Mouse (Mus musculus) testis, postnatal 14 days (tissue): ENCODE measurements around the gene Rassf8.

Experiments
- DNase-seq: peaks from one replicate; pipeline ENCODE4 v3.0.0; 2021; ENCODE audit warnings: low spot score

Gene Rassf8

GRCm38 (mm10) chr6:145823103-145823502 lies 76.6 kb downstream of the Rassf8 start:
- no peak for DNase-seq

GRCm38 (mm10) chr6:145823588-145824234 lies 77.2 kb downstream of the Rassf8 start:
- DNase-seq = no peak

- DNase-seq = no peak
These were observed 79.8 kb downstream of the Rassf8 start for GRCm38 (mm10) chr6:145826305-145826704.

- no peak for DNase-seq
These were observed 82.7 kb downstream of the Rassf8 start for GRCm38 (mm10) chr6:145829062-145829835.

- peak; percentile 51 for DNase-seq
These were observed 83.6 kb downstream of the Rassf8 start for GRCm38 (mm10) chr6:145830117-145830516.

GRCm38 (mm10) chr6:145830617-145831016 lies 84.1 kb downstream of the Rassf8 start:
- no peak for DNase-seq

- DNase-seq = no peak
These were observed 86.4 kb downstream of the Rassf8 start for GRCm38 (mm10) chr6:145832927-145833326.

GRCm38 (mm10) chr6:145835359-145835758 lies 88.8 kb downstream of the Rassf8 start:
- DNase-seq = no peak

GRCm38 (mm10) chr6:145845611-145846010 lies 99.1 kb downstream of the Rassf8 start:
- no peak for DNase-seq

- DNase-seq = no peak
These were observed 99.5 kb downstream of the Rassf8 start for GRCm38 (mm10) chr6:145846076-145846475.

- no peak for DNase-seq
These were observed 100.4 kb downstream of the Rassf8 start for GRCm38 (mm10) chr6:145846948-145847347.

GRCm38 (mm10) chr6:145847661-145848060 lies 101.1 kb downstream of the Rassf8 start:
- DNase-seq = no peak

- peak; percentile 58 for DNase-seq
These were observed 104.2 kb downstream of the Rassf8 start for GRCm38 (mm10) chr6:145850789-145851188.

GRCm38 (mm10) chr6:145851956-145852355 lies 105.4 kb downstream of the Rassf8 start:
- no peak for DNase-seq

GRCm38 (mm10) chr6:145852708-145853107 lies 106.2 kb downstream of the Rassf8 start:
- no peak for DNase-seq

- DNase-seq = no peak
These were observed 107.0 kb downstream of the Rassf8 start for GRCm38 (mm10) chr6:145853356-145854079.

GRCm38 (mm10) chr6:145854756-145855155 lies 108.2 kb downstream of the Rassf8 start:
- no peak for DNase-seq

- DNase-seq = peak; percentile 90
These were observed 109.4 kb downstream of the Rassf8 start for GRCm38 (mm10) chr6:145855720-145856551.

GRCm38 (mm10) chr6:145857428-145857827 lies 110.9 kb downstream of the Rassf8 start:
- no peak for DNase-seq

GRCm38 (mm10) chr6:145858414-145858813 lies 111.9 kb downstream of the Rassf8 start:
- no peak for DNase-seq

- no peak for DNase-seq
These were observed 113.8 kb downstream of the Rassf8 start for GRCm38 (mm10) chr6:145860350-145860749.
